Mouse (Mus musculus): Measurements from ENCODE around the gene Asnsd1. TPM values are rescaled to one million over a fixed set of nuclear protein-coding genes. Genes with fewer than 3 reads are reported as not detected.
A peak's percentile ranks its signal among the peaks of the same experiment; 100 is the strongest.
"Not testable (repeated sequence)": the region's sequence is repeated elsewhere in the genome, so short reads cannot be mapped to it uniquely, and the experiment has no call there.

Asnsd1 gene
- 89.7 and 91.9 TPM in 2 replicates for polyA plus RNA-seq (2016; fragmentation: Nextera tagmentation; extraction: Ambion mirVana)

DNA sequence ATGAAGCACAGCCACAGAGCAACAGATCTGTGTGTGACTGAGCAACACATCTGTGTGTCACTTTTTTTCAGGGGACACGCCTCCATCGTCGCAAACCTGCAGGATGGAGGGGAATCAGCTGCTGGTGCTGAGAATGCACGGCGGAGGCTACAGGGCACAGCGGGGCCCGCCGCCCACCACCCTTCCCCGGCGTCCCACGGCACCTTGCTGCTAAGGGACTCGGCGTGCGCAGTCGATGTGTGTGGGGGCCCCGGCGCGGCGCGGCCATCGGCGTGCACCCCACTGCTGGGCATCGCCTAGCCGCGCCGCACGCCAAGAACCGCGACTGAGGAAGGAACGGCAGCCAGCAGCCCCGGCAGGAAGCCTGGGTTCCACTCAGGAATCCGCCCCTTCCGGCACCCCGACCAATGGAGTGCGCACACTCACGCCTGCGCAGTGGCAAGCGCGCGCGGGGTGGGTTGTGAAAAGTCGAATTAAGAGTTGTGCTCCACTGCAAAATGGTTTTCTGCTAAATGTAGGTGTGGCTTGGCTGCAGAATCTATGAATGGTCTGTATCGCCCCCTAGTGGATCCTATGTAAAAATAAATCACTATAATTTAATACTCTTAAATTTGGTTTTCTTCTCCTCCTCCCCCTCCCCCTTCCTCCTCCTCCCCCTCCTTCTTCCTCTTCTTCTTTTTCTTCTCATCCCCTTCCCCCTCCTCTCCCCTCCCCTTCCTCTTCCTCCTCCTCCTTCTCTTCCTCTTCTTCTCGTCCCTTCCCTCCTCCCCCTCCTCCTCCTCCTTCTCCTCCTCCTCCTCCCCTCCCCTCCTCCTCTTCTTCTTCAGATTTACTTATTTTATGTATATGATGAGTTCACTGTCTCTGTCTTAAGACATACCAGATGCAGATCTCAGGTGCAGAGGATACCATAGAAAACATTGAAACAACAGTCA, at the start of gene Asnsd1, which contains the start of the genes Asdurf and Gm28551:
Asnsd1 (minus strand) TSS at position 426 of the 935 bp plus-strand sequence.
Asdurf (minus strand) TSS at position 293 of the 935 bp plus-strand sequence.
Gm28551 (minus strand) TSS at position 341 of the 935 bp plus-strand sequence.
- H3K4me1 ChIP-seq (replicated peaks) = peaks cover 7% of the 10 kb centered on the region
- ATAC-seq (ENCODE audit: insufficient number of reproducible peaks, insufficient read depth, low FRiP score, low TSS enrichment, low read depth) = peak; percentile 98
- under 1% methylated on average over 44 of the region's 44 CpGs for WGBS

GRCm38 (mm10) chr1:53393936-53394760, 41.6 kb upstream of the Asnsd1 start:
- 31% methylated on average over 21 of the region's 21 CpGs for WGBS
- Histone ChIP-seq H3K27ac (peak overlapping the region; percentile 56), H3K4me3 (replicated peaks) (peak overlapping the region; percentile 18; the same call in 1 of the 2 replicates), H3K4me2 (peak overlapping the region; percentile 45), H3K9ac (replicated peaks) (0 out of 2 replicates have a peak overlapping the region, but pooled peaks have one; percentile 27)
- H3K27me3 ChIP-seq; H3K9me3 ChIP-seq; H3K4me1 ChIP-seq (replicated peaks); ATAC-seq (ENCODE audit: insufficient number of reproducible peaks, insufficient read depth, low FRiP score, low TSS enrichment, low read depth); H3K36me3 ChIP-seq: not testable (repeated sequence)

More for the DNA sequence above, at the start of gene Asnsd1, which contains the start of the genes Asdurf and Gm28551:
- peak within 1 kb of the TSS; percentile 91 for H3K9ac ChIP-seq (replicated peaks)
- peak within 1 kb of the TSS; percentile 86 for H3K4me3 ChIP-seq (replicated peaks)
- no peaks in the 10 kb centered on the region for H3K9me3 ChIP-seq
- peaks cover 26% of the 10 kb centered on the region for H3K36me3 ChIP-seq
- peak within 1 kb of the TSS; percentile 90 for H3K27ac ChIP-seq
- peak within 1 kb of the TSS; percentile 57 for H3K4me2 ChIP-seq
- H3K27me3 ChIP-seq = no peaks in the 10 kb centered on the region

DNA sequence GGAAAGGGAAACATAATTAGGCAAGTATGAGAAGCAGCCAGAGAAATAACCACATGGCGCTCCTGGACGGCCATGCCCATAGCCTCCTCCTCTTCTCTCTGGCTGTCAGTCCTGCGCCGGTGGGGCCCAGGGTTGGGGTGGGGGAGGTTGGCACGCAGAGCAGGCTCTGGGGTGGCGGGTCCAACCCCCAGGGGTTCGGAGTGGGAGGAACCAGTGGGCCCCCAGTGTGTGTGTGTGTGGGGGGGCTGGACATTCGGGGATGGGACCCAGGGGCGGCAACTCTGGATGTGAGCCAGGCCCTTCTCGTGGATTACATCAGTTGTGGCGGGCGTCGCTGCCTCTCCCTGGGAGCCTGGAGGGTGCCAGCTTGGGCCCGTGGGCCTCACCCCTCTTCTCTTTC, 36.2 kb upstream of the Asnsd1 start:
- H3K9me3 ChIP-seq = peaks cover 13% of the 10 kb centered on the region
- 94% methylated on average over 12 of the region's 14 CpGs for WGBS

GRCm38 (mm10) chr1:53384085-53384688, 31.6 kb upstream of the Asnsd1 start:
- ATAC-seq (ENCODE audit: insufficient number of reproducible peaks, insufficient read depth, low FRiP score, low TSS enrichment, low read depth) = no peak
- Histone ChIP-seq H3K27me3 (no peaks in the 10 kb centered on the region), H3K27ac (no peak overlapping the region), H3K9ac (replicated peaks) (no peak overlapping the region), H3K9me3 (peaks cover 6% of the 10 kb centered on the region; the same call in 1 of the 2 replicates), H3K4me2 (no peak overlapping the region), H3K4me1 (replicated peaks) (no peaks in the 10 kb centered on the region), H3K4me3 (replicated peaks) (no peak overlapping the region), H3K36me3 (no peaks in the 10 kb centered on the region)
- WGBS = 72% methylated on average over 6 of the region's 6 CpGs

More for the DNA sequence above, 36.2 kb upstream of the Asnsd1 start:
- Histone ChIP-seq H3K4me1 (replicated peaks) (0 out of 2 replicates have a peak, but pooled peaks cover under 1% of the 10 kb centered on the region), H3K27me3 (no peaks in the 10 kb centered on the region), H3K4me2 (no peak overlapping the region), H3K9ac (replicated peaks) (no peak overlapping the region), H3K27ac (no peak overlapping the region), H3K36me3 (no peaks in the 10 kb centered on the region), H3K4me3 (replicated peaks) (no peak overlapping the region)
- no peak for ATAC-seq (ENCODE audit: insufficient number of reproducible peaks, insufficient read depth, low FRiP score, low TSS enrichment, low read depth)

DNA sequence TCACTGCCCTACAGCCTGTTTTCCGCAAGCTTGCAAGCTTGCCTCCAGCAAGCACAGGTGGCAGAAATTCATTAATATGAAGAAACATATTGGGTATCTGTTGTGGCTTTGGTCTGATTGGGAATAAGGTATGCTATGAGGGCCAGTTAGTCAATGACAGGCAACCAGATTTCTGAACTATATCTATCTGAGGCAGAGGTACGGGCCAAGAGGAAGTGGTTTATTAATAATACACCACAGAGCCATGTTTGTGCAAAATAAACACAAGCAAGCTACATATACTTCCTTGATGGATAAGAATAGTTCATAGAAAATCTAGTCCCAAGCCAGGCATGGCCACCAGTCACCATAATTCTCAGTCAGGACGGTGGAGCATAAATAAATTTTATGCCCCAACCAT, 25.2 kb upstream of the Asnsd1 start:
- H3K4me1 ChIP-seq (replicated peaks) = no peaks in the 10 kb centered on the region
- no peak overlapping the region for H3K27ac ChIP-seq
- H3K27me3 ChIP-seq = no peaks in the 10 kb centered on the region
- H3K9ac ChIP-seq (replicated peaks) = no peak overlapping the region
- H3K4me3 ChIP-seq (replicated peaks) = no peak overlapping the region
- H3K4me2 ChIP-seq = no peak overlapping the region
- H3K36me3 ChIP-seq = no peaks in the 10 kb centered on the region
- ATAC-seq (ENCODE audit: insufficient number of reproducible peaks, insufficient read depth, low FRiP score, low TSS enrichment, low read depth) = no peak
- no peaks in the 10 kb centered on the region for H3K9me3 ChIP-seq
- WGBS = 82% methylated on average over 3 of the region's 3 CpGs

DNA sequence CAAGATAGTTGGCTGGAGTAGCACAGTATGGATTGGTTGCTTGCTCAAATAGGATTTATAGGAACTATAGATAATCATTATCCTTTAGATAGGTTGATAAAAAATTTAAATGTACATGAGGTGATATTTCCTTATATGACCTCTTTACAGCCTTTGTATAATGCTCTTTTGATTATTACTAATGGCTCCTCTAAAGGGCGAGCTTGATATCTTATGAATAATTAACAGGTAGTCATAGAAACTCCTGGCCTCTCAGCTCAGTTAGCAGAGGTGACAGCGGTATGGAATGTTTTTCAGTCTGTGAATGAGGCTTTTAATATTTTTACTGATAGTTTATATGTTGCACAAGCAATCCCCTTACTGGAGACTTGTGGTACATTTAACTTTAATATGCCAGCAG, 23.4 kb upstream of the Asnsd1 start:
- not testable (repeated sequence) for ATAC-seq (ENCODE audit: insufficient number of reproducible peaks, insufficient read depth, low FRiP score, low TSS enrichment, low read depth); H3K9ac ChIP-seq (replicated peaks); H3K36me3 ChIP-seq; H3K4me1 ChIP-seq (replicated peaks); H3K9me3 ChIP-seq; H3K27ac ChIP-seq; H3K27me3 ChIP-seq; H3K4me2 ChIP-seq; H3K4me3 ChIP-seq (replicated peaks)
- 94% methylated on average over 2 of the region's 2 CpGs for WGBS

DNA sequence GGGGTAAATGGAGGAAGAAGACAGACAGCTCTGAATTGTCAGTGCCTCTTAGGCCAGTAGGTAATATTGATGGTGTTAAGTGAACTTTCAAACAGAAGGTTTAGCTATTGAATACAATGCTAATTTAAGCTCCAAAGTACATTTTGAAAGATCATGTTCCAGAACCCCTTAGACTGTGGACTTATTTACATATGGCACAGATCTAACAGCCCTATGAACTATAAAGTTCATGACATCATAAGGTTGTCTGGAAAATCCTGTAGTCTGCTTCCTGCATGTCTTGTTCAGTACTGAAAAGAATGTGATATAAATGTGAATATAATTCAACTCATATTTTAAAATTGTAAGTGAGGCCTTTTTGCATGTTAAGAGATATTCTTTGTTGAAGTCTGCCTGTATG, 6.4 kb upstream of the Asnsd1 start:
- no peaks in the 10 kb centered on the region for H3K9me3 ChIP-seq
- H3K27ac ChIP-seq = no peak overlapping the region
- no peaks in the 10 kb centered on the region for H3K4me1 ChIP-seq (replicated peaks)
- H3K9ac ChIP-seq (replicated peaks) = no peak overlapping the region
- no peak for ATAC-seq (ENCODE audit: insufficient number of reproducible peaks, insufficient read depth, low FRiP score, low TSS enrichment, low read depth)
- H3K36me3 ChIP-seq = no peaks in the 10 kb centered on the region
- no peak overlapping the region for H3K4me3 ChIP-seq (replicated peaks)
- H3K27me3 ChIP-seq = no peaks in the 10 kb centered on the region
- no peak overlapping the region for H3K4me2 ChIP-seq

DNA sequence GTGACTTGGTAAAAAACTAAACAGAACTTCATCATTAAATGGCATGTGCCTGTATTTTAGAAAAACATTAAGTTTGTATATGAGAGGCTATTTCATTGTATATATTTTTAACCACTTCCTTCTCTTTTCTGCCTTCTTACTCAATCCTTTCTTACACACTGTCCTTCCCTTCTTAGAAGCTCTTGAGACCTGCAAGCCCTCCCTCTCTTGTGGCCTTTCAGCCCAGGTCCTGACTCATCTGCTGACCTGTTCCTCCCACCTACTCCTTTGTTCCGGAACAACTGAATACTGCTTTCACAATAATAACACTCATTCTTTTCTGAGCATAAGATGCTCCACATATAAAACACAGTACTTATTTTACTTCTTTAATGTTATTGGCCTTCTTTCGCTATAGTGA, 11.5 kb downstream of the Asnsd1 start:
- no peak overlapping the region for H3K9ac ChIP-seq (replicated peaks)
- H3K4me3 ChIP-seq (replicated peaks) = no peak overlapping the region
- H3K27ac ChIP-seq = no peak overlapping the region
- no peak overlapping the region for H3K4me2 ChIP-seq
- no peak for ATAC-seq (ENCODE audit: insufficient number of reproducible peaks, insufficient read depth, low FRiP score, low TSS enrichment, low read depth)
- peaks cover 10% of the 10 kb centered on the region; the same call in 1 of the 2 replicates for H3K9me3 ChIP-seq
- over 99% methylated on average over 2 of the region's 2 CpGs for WGBS
- H3K27me3 ChIP-seq = no peaks in the 10 kb centered on the region
- H3K4me1 ChIP-seq (replicated peaks) = no peaks in the 10 kb centered on the region
- H3K36me3 ChIP-seq = peaks cover 51% of the 10 kb centered on the region

DNA sequence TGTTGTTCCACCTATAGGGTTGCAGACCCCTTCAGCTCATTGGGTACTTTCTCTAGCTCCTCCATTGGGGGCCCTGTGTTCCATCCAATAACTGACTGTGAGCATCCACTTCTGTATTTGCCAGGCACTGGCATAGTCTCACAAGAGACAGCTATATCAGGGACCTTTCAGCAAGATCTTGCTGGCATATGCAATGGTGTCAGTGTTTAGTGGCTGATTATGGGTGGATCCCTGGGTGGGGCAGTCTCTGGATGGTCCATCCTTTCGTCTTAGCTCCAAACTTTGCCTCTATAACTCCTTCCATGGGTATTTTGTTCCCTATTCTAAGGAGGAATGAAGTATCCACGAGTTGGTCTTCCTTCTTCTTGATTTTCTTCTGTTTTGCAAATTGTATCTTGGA, 15.1 kb downstream of the Asnsd1 start:
- H3K9ac ChIP-seq (replicated peaks); H3K4me2 ChIP-seq; H3K4me1 ChIP-seq (replicated peaks); H3K4me3 ChIP-seq (replicated peaks); ATAC-seq (ENCODE audit: insufficient number of reproducible peaks, insufficient read depth, low FRiP score, low TSS enrichment, low read depth); H3K27me3 ChIP-seq; H3K27ac ChIP-seq; H3K9me3 ChIP-seq: not testable (repeated sequence)
- peaks cover 22% of the 10 kb centered on the region for H3K36me3 ChIP-seq
- WGBS = 83% methylated on average over 2 of the region's 2 CpGs

- Histone ChIP-seq H3K4me1 (replicated peaks) (no peaks in the 10 kb centered on the region), H3K27me3 (no peaks in the 10 kb centered on the region), H3K4me2 (no peak overlapping the region), H3K36me3 (peaks cover 3% of the 10 kb centered on the region), H3K9me3 (no peaks in the 10 kb centered on the region), H3K4me3 (replicated peaks) (no peak overlapping the region), H3K27ac (no peak overlapping the region), H3K9ac (replicated peaks) (no peak overlapping the region)
- ATAC-seq (ENCODE audit: insufficient number of reproducible peaks, insufficient read depth, low FRiP score, low TSS enrichment, low read depth) = no peak
These were observed 17.1 kb downstream of the Asnsd1 start for GRCm38 (mm10) chr1:53335465-53335864.

DNA sequence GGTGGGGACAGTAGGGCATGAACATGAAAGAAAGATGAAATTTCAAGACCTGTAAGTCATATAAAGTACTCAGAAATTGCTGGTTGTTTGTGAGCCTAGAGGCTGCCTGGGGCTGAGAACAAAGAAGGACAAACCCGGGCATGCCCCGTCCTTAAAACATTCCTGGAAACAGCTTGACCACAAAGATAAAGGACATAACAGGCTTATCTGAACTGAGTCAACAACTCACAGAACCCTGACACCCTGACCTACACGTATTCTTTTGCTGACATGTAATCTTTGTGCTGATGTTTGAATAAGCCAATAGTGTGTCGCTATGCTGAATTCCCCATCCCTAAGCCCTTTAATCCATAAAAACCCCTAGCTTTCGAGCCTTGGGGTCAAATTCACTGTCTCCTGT, 19.0 kb downstream of the Asnsd1 start:
- H3K4me3 ChIP-seq (replicated peaks); H3K27ac ChIP-seq; H3K4me2 ChIP-seq; H3K27me3 ChIP-seq; H3K9ac ChIP-seq (replicated peaks); H3K9me3 ChIP-seq; ATAC-seq (ENCODE audit: insufficient number of reproducible peaks, insufficient read depth, low FRiP score, low TSS enrichment, low read depth); H3K4me1 ChIP-seq (replicated peaks); H3K36me3 ChIP-seq: not testable (repeated sequence)
- WGBS = 90% methylated on average over 5 of the region's 5 CpGs
